Mouse (Mus musculus): ENCODE data around the gene Uba7.

DNA sequence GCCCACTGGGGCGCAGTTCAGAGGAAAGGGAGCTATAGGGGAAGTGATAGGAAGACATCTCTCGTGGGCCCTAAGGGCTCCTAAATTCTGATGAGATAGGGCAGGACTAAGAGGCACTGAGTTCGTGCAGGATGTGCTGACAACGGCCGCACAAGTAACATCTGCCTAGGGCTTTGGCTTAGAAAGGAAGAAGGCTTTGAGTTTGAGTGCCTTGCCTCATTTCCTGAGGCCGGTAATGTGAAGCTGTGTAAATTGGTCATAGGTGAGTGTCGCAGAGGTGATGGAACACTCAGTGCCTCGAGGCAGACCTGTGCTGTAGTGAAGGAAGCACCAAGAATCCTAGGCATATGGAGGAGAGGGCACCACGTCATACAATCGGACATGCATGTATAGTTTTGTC is 8.6 kb upstream of the Uba7 start:
- TF ChIP-seq POLR2A (IDR thresholded peaks at IDR 0.05; ENCODE audit: insufficient read depth, low read length) = no peak
- no peak for TF ChIP-seq CTCF (IDR thresholded peaks at IDR 0.05; ENCODE audit: low read depth, low read length)
- no peak for TF ChIP-seq EP300 (IDR thresholded peaks at IDR 0.05; ENCODE audit: insufficient read depth, low read depth, low read length)
